Mouse (Mus musculus) right cerebral cortex, adult 18-20 months (tissue): ENCODE measurements around the gene Slc24a3.

ENCODE experiments used
- DNase-seq: peaks from one replicate; pipeline ENCODE4 v3.0.0; 2022; ENCODE audit warnings: mixed read lengths

Gene Slc24a3

GRCm38 (mm10) chr2:145370795-145371194 is 203.2 kb downstream of the Slc24a3 start:
- DNase-seq = no peak

- DNase-seq = no peak
Measured at GRCm38 (mm10) chr2:145373803-145374202, 206.2 kb downstream of the Slc24a3 start.

- peak; percentile 67 for DNase-seq
Measured at GRCm38 (mm10) chr2:145382908-145383770, 215.6 kb downstream of the Slc24a3 start.

- no peak for DNase-seq
Measured at GRCm38 (mm10) chr2:145384221-145384620, 216.7 kb downstream of the Slc24a3 start.

- no peak for DNase-seq
Measured at GRCm38 (mm10) chr2:145385220-145385619, 217.7 kb downstream of the Slc24a3 start.

- DNase-seq = no peak
Measured at GRCm38 (mm10) chr2:145385773-145386172, 218.2 kb downstream of the Slc24a3 start.

GRCm38 (mm10) chr2:145395804-145396203 is 228.2 kb downstream of the Slc24a3 start:
- no peak for DNase-seq

- no peak for DNase-seq
Measured at GRCm38 (mm10) chr2:145396579-145396978, 229.0 kb downstream of the Slc24a3 start.

GRCm38 (mm10) chr2:145397456-145398206 is 230.1 kb downstream of the Slc24a3 start:
- no peak for DNase-seq

GRCm38 (mm10) chr2:145401240-145401805 is 233.8 kb downstream of the Slc24a3 start:
- no peak for DNase-seq

GRCm38 (mm10) chr2:145401996-145402395 is 234.4 kb downstream of the Slc24a3 start:
- DNase-seq = no peak

GRCm38 (mm10) chr2:145404818-145405531 is 237.4 kb downstream of the Slc24a3 start:
- DNase-seq = no peak

GRCm38 (mm10) chr2:145405746-145406145 is 238.2 kb downstream of the Slc24a3 start:
- DNase-seq = no peak

GRCm38 (mm10) chr2:145417738-145418137 is 250.2 kb downstream of the Slc24a3 start:
- DNase-seq = no peak

GRCm38 (mm10) chr2:145419078-145419477 is 251.5 kb downstream of the Slc24a3 start:
- DNase-seq = no peak

GRCm38 (mm10) chr2:145420967-145421888 is 253.7 kb downstream of the Slc24a3 start:
- no peak for DNase-seq

- DNase-seq = no peak
Measured at GRCm38 (mm10) chr2:145421889-145422212, 254.3 kb downstream of the Slc24a3 start.

GRCm38 (mm10) chr2:145429982-145430381 is 262.4 kb downstream of the Slc24a3 start:
- no peak for DNase-seq

GRCm38 (mm10) chr2:145434068-145434467 is 266.5 kb downstream of the Slc24a3 start:
- DNase-seq = no peak

GRCm38 (mm10) chr2:145438336-145438735 is 270.8 kb downstream of the Slc24a3 start:
- no peak for DNase-seq

GRCm38 (mm10) chr2:145439755-145440154 is 272.2 kb downstream of the Slc24a3 start:
- no peak for DNase-seq
